Mouse (Mus musculus) heart, postnatal 0 days (tissue): Measurements from ENCODE around the gene Onecut1. TPM values are rescaled to one million over a fixed set of nuclear protein-coding genes. Genes with fewer than 3 reads are reported as not detected.

ENCODE experiments used
- ATAC-seq: fragments of 200-750 bp; cut with Nextera tagmentation; 2 replicates; pipeline ENCODE4 v1.8.0; 2017; ENCODE audit warnings: low read depth, moderate number of reproducible peaks, moderate library complexity; ENCODE audit not compliant: insufficient read depth
- DNase-seq: peaks from one replicate; pipeline ENCODE4 v3.0.0-alpha.2; 2016; ENCODE audit warnings: low spot score
- H3K27ac ChIP-seq: fragments of 300-500 bp; sonication (generic); 2 replicates; pipeline ENCODE4 v1.5.1; 2014; ENCODE audit warnings: low read depth, mild to moderate bottlenecking
- H3K27me3 ChIP-seq: fragments of 300-500 bp; sonication (generic); 2 replicates; pipeline ENCODE4 v1.6.1; 2014; ENCODE audit warnings: low read length, mixed read lengths; ENCODE audit not compliant: control insufficient read depth, insufficient read depth
- H3K36me3 ChIP-seq: fragments of 300-500 bp; sonication (generic); replicated peaks from 2 replicates; pipeline ENCODE4 v1.6.1; 2014; ENCODE audit warnings: low read length, mixed read lengths; ENCODE audit not compliant: control insufficient read depth, insufficient read depth
- H3K4me1 ChIP-seq: fragments of 300-500 bp; sonication (generic); 2 replicates; pipeline ENCODE4 v1.6.1; 2014; ENCODE audit warnings: antibody characterized with exemption; ENCODE audit not compliant: control insufficient read depth, insufficient read depth
- H3K4me2 ChIP-seq: fragments of 300-500 bp; sonication (generic); 2 replicates; pipeline ENCODE4 v1.6.1; 2014; ENCODE audit warnings: low read depth, mild to moderate bottlenecking, low read length, moderate library complexity
- H3K4me3 ChIP-seq: fragments of 300-500 bp; sonication (generic); 2 replicates; pipeline ENCODE4 v1.5.1; 2014; ENCODE audit warnings: low read depth, low read length
- H3K9ac ChIP-seq: fragments of 300-500 bp; sonication (generic); replicated peaks from 2 replicates; pipeline ENCODE4 v1.6.1; 2014; ENCODE audit warnings: low read depth, low read length, mixed read lengths
- H3K9me3 ChIP-seq: fragments of 300-500 bp; sonication (generic); replicated peaks from 2 replicates; pipeline ENCODE4 v1.6.1; 2016; ENCODE audit warnings: low read length; ENCODE audit not compliant: control insufficient read depth
- CTCF ChIP-seq: IDR thresholded peaks from 2 replicates; pipeline ENCODE4 v1.5.1; 2016; ENCODE audit warnings: antibody characterized with exemption, control low read depth, low read depth
- EP300 ChIP-seq: IDR thresholded peaks from 2 replicates; pipeline ENCODE4 v1.6.1; 2016; ENCODE audit warnings: antibody characterized with exemption, low read depth
- WGBS: fragments of 180-500 bp; shearing (Covaris S2); extraction: QIAGEN DNeasy Blood & Tissue Kit; methylation state at CpG from one replicate; pipeline ENCODE4 v1.1.7; 2014; 5-methylcytosine and 5-hydroxymethylcytosine counted together
- polyA plus RNA-seq: library from polyadenylated mRNA; unstranded; fragments of >200 nt; fragmentation: Nextera tagmentation; extraction: Ambion mirVana; gene quantifications from 2 replicates; pipeline ENCODE4 v1.2.1, GENCODE M21; 2015
- total RNA-seq: library from RNA; depleted of rRNA; stranded (reverse); fragments of >200 nt; gene quantifications from 2 replicates; pipeline ENCODE4 v1.2.3, GENCODE M21; 2014; ENCODE audit warnings: low replicate concordance

The Onecut1 gene
- total and polyA plus RNA-seq, 2 experiments from 2014 or later: not detected

- H3K9me3 ChIP-seq: no peaks in the 10 kb centered on the region
- H3K4me2 ChIP-seq: peak overlapping the region; percentile 77
- 2% methylated on average over 56 of the region's 56 CpGs for WGBS
- peaks cover 100% of the 10 kb centered on the region for H3K27me3 ChIP-seq
- ATAC-seq: no peak
- no peak for DNase-seq
- H3K9ac ChIP-seq: no peak overlapping the region
- H3K4me3 ChIP-seq: peak overlapping the region; percentile 51
- TF ChIP-seq CTCF (no peak), EP300 (no peak)
- H3K4me1 ChIP-seq: peaks cover 13% of the 10 kb centered on the region
- no peaks in the 10 kb centered on the region for H3K36me3 ChIP-seq
- H3K27ac ChIP-seq: no peak overlapping the region
Observed at GRCm38 (mm10) chr9:74862783-74863654, 1.3 kb downstream of the Onecut1 start.

DNA sequence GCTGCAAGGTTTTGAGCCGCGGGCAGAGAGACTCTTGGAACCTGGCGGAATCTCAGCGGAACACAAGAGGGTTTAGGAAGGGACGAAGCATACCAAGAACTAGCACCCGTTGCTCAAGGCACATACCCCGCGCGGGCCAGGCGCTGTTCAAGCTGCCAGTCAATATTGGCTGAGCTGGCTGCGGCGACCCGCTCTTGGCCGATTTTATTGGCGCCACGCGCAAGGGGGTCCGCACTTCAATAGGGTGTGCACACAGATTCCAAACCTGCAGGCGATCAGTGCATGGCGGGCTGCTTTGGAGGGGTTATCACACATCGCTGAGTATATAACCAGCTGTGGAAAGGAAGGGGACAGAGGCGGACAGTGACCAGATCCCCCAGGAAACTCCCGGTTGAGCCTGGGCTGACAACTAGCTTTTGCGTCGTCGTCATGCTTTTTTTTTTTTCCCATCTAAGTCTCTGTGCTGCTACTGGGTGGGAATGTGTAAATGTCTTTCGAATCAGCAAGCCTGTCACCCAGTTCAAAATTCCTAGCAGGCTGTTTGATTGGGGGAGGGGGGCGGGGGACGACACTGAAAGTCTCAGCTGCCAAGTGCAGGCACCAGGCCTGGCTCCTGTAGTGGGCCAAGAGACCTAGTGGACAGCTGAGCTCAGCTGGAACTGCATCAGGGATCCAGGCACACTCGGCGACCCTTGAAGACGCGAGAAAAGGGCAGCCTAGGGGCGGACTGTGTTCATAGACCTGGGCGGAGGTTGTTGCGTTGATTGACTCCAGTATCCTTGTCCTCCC, 2.1 kb downstream of the Onecut1 start:
- no peak overlapping the region for H3K27ac ChIP-seq
- H3K36me3 ChIP-seq: no peaks in the 10 kb centered on the region
- H3K4me2 ChIP-seq: peak overlapping the region; percentile 77; the same call in 1 of the 2 replicates
- H3K9me3 ChIP-seq: no peaks in the 10 kb centered on the region
- 2% methylated on average over 36 of the region's 36 CpGs for WGBS
- DNase-seq: no peak
- H3K9ac ChIP-seq: no peak overlapping the region
- H3K27me3 ChIP-seq: peaks cover 100% of the 10 kb centered on the region
- no peak for ATAC-seq
- TF ChIP-seq EP300 (no peak), CTCF (no peak)
- H3K4me3 ChIP-seq: peak overlapping the region; percentile 19
- H3K4me1 ChIP-seq: peaks cover 13% of the 10 kb centered on the region

GRCm38 (mm10) chr9:74864471-74864870, 2.8 kb downstream of the Onecut1 start:
- 8% methylated on average over 14 of the region's 14 CpGs for WGBS
- Histone ChIP-seq H3K36me3 (no peaks in the 10 kb centered on the region), H3K9me3 (no peaks in the 10 kb centered on the region), H3K27ac (no peak overlapping the region), H3K4me1 (peaks cover 13% of the 10 kb centered on the region), H3K4me2 (no peak overlapping the region), H3K27me3 (peaks cover 99% of the 10 kb centered on the region), H3K4me3 (no peak overlapping the region), H3K9ac (no peak overlapping the region)
- TF ChIP-seq EP300: no peak
- no peak for TF ChIP-seq CTCF
- ATAC-seq (no peak), DNase-seq (no peak)

- Histone ChIP-seq H3K4me1 (peaks cover 8% of the 10 kb centered on the region; the same call in 1 of the 2 replicates), H3K9ac (no peak overlapping the region), H3K27ac (no peak overlapping the region), H3K4me2 (no peak overlapping the region), H3K9me3 (no peaks in the 10 kb centered on the region), H3K4me3 (no peak overlapping the region), H3K27me3 (peaks cover 92% of the 10 kb centered on the region), H3K36me3 (no peaks in the 10 kb centered on the region)
- WGBS: 13% methylated on average over 27 of the region's 27 CpGs
- no peak for DNase-seq
- TF ChIP-seq CTCF (no peak), EP300 (no peak)
- no peak for ATAC-seq
Observed at GRCm38 (mm10) chr9:74866596-74867313, 5.0 kb downstream of the Onecut1 start.

DNA sequence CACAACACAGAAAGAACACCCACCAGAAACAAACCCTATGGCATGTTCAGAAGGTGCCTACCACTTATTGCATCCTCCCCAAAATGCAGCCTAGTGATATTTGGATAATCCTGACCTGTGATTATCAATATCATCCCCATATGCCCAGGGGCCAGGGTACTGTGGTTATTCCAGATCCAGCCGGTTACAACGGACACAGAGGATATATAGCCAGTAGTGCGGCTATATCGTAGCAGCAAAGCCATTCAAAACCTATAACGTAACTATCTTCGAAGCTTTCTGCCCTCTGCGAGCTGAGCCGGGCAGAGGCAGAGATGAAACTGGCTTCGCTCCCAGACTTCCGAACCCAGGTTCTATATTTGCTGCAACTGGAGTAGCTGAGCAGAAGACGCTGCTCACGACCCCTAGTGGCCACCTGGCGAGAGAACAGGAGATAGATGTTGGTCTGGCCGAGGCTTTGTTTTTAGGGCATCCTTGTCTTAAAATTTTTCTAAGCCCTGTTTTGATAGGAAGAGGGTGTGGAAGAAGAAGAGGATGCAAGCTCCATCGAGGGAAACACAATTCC, 6.0 kb downstream of the Onecut1 start:
- DNase-seq: peak; percentile 66
- Histone ChIP-seq H3K4me1 (no peaks in the 10 kb centered on the region), H3K27ac (no peak overlapping the region), H3K9ac (no peak overlapping the region), H3K4me3 (no peak overlapping the region), H3K9me3 (no peaks in the 10 kb centered on the region), H3K4me2 (no peak overlapping the region), H3K36me3 (no peaks in the 10 kb centered on the region), H3K27me3 (peaks cover 84% of the 10 kb centered on the region)
- 7% methylated on average over 15 of the region's 15 CpGs for WGBS
- ATAC-seq: peak; percentile 51; the same call in 1 of the 2 replicates
- TF ChIP-seq EP300 (no peak), CTCF (peak; percentile 70)
